Mouse (Mus musculus) bone marrow, adult 2 months (tissue): ENCODE data around the gene Sft2d2.

ENCODE experiments used
- CTCF ChIP-seq: fragments of 200-500 bp; IDR thresholded peaks from 2 replicates; pipeline ENCODE4 v1.5.1; 2011; ENCODE audit warnings: low read length, control low read depth; ENCODE audit not compliant: control insufficient read depth, insufficient read depth
- POLR2A ChIP-seq: fragments of 200-500 bp; IDR thresholded peaks from 2 replicates; pipeline ENCODE4 v1.6.1; 2011; ENCODE audit warnings: low read depth, mild to moderate bottlenecking, control low read depth, low read length, borderline replicate concordance; ENCODE audit not compliant: control insufficient read depth

GRCm38 (mm10) chr1:165205591-165205990 lies 11.4 kb upstream of the Sft2d2 start:
- no peak for TF ChIP-seq POLR2A
- TF ChIP-seq CTCF, result no peak
